Mouse (Mus musculus): ENCODE measurements at regions not wholly inside any gene's neighbourhood (a gene's known extent, or its start where the extent isn't known, plus 50 kb on each side); places are given as distances from the start of the nearest gene placed in this dataset.

DNA sequence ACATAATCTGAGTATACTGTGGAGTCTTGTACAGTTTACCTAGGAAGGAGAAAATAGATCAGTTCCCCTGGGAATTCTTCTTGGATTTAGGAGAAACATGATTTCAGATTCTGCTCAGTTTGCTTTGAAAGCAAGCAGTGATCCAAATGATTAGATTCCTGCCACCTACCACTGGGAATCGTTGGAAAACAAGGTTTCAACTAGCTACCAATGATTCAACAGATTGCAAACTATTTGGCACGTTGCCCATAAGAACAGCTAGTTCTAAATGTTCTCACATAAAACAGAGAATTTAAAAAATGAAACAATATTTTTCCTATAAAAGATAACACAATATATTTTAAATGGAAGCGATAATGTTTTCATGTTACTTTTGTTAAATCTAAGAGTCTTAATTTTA is 54.8 kb downstream of the G6pd2 start:
- WGBS = 60% methylated on average over 3 of the region's 3 CpGs
- Histone ChIP-seq H3K9ac (no peak overlapping the region), H3K4me1 (ENCODE audit: insufficient read depth) (no peaks in the 10 kb centered on the region), H3K9me3 (ENCODE audit: low read depth, low read length) (no peaks in the 10 kb centered on the region), H3K27ac (ENCODE audit: low read depth) (no peak overlapping the region), H3K36me3 (ENCODE audit: insufficient read depth) (no peaks in the 10 kb centered on the region), H3K4me2 (no peak overlapping the region), H3K4me3 (ENCODE audit: low read depth, low read length) (no peak overlapping the region), H3K27me3 (ENCODE audit: insufficient read depth, low read length) (no peaks in the 10 kb centered on the region)
- DNase-seq (peak; percentile 8), ATAC-seq (ENCODE audit: insufficient read depth) (no peak)
- TF ChIP-seq CTCF (IDR thresholded peaks at IDR 0.05; ENCODE audit: low read depth) = no peak

All from lung, embryonic 14.5 days (tissue).